Mouse (Mus musculus): ENCODE results near the gene Chst8. TPM values are rescaled to one million over a fixed set of nuclear protein-coding genes. Genes with fewer than 3 reads are reported as not detected.

Chst8 gene
- polyA plus RNA-seq, 1 experiment: 3.0 TPM

DNA sequence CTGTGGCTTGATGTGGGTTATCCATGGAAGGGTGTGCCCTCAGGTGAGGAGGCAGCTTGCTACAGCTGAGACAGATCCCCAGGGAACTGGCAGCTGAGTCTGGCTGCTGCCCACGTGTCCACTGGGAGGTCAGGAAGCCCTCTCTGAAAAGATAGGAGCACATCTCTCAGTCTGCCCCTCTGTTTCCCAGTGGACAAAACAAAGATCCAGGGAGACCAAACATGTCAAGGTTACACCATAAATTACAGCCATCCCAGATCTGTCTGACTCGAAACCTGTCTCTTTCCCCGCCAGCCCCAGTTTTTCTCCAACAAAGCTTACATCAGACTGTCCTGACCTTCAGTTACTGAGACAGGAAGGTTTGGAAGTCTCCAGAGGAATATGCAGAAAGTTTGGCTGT, 53.8 kb downstream of the Chst8 start:
- 63% methylated on average over 3 of the region's 3 CpGs for WGBS
- no peak for DNase-seq (ENCODE audit: low read depth, low spot score)

DNA sequence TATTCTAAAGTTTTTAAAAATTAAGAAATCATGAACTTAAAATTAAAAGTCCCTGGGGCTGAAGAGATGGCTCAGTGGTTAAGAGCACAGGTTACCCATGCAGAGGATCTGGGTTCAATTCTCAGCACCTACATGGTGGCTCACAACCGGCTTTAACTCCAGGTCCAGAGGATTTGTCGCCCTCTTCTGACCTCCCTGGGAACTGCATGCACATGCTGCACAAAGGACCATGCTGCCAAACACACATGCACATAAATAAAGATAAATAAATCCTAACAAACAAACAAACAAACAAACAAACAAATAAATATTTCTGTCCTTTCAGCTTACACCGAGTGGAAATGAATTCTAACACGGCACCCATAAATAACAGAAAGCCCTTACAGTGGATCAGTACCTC, 55.0 kb downstream of the Chst8 start:
- no peak for DNase-seq (ENCODE audit: low read depth, low spot score)
- WGBS: 86% methylated on average over 4 of the region's 4 CpGs

DNA sequence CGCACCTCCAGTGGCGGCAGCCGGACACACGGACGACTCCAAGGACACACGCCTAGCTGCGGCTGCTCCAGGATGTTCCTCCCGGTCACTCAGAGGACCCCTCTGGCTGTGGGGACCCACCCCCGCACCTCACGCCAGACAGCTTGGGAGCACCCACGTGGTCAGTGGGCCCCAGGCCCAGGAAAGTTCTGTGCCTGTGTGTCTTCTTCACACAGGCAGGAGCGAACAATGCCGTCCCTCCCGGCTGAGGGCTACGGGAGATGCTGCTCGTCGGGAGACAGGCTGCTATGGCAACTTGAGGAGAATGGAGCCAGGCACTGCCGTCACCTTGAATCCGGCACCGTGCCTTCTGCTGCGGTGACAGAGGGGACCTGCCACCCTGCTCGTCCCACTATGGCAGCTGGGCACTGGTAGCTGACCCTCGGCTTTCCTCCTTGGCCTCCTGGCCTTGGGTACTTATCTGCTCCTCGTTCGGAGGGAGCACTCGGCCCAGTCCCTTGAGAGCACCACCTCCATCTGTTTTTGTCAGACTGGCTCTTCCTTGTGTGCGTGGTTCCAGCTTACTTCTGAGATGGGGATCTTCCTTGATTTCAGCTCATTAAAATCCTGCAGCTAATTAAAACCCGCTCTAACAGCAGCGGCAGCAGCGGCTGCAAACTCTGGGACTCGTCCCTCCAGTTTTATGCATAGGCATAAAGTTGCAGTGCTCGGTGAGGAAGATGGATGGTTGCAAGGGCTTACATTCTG, 59.2 kb downstream of the Chst8 start:
- WGBS: 75% methylated on average over 32 of the region's 32 CpGs
- DNase-seq (ENCODE audit: low read depth, low spot score): no peak

DNA sequence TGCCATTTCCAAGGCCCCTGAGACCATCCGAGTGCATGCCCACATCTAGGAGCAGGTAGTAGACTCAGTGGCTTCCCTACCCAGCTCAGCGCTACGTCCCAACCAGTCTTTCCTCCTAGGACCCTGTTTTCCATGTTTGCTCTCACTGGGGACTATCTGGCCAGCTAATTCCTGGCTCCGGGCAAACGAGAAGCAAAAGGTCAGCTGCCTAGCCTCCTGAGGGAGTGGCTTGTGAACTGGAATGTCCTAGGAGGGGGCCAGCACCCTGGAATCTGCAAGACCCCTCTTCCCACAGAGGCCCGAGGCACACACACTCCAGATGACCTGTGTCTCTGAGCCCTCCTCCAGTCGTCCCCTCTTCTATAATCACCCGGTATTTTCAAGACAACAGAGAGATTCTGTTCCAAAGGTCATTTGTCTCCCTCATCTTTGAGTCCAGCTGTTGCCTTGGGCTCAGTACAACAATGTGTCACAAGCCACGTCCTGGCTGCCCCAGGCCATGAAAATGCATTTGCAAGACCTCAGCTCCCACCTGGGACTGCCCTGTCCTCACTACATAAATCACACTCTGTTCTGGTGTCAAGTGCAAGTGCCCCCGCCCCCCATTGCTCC, 60.3 kb downstream of the Chst8 start:
- no peak for DNase-seq (ENCODE audit: low read depth, low spot score)
- 35% methylated on average over 10 of the region's 10 CpGs for WGBS

DNA sequence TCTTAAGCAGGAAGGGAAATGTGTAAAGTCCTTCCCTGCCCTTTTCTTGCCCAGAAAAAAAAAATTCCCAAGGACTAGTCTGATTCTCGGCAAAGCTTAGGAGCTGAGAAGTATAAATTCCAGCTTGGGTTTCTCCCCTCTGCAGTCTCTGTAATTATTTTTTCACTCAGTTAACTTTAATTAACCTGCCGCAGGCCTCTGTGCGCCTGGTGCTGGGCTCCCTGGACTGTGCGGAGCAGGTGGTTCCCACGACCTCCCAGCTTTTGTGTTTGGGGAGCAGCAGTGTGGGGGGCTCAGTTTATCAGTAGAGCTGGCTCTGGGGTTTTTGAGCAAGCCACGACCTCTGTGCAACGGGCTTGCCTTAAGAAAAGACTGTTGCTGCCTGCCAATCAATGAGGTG, 62.2 kb downstream of the Chst8 start:
- 77% methylated on average over 7 of the region's 7 CpGs for WGBS
- DNase-seq (ENCODE audit: low read depth, low spot score): no peak

DNA sequence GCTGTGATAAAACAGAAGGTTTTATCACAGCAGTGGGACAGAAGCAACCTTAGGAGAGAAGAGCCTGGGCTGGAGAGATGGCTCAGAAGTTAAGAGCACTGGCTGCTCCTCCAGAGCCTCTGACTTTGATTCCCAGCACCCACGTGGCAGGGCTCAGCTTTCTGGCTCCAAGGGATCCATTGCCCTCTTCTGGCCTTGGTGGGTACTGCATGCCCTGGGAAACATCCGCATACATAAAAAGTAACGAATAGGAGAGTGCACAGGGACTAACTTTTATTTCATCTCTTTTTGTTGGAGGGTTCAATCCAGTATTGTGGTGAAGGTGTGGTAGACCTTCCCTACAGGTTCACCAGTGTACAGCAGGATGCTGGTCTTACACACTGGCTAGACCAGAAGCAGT, 62.8 kb downstream of the Chst8 start:
- DNase-seq (ENCODE audit: low read depth, low spot score): no peak
- 70% methylated on average over 3 of the region's 3 CpGs for WGBS

DNA sequence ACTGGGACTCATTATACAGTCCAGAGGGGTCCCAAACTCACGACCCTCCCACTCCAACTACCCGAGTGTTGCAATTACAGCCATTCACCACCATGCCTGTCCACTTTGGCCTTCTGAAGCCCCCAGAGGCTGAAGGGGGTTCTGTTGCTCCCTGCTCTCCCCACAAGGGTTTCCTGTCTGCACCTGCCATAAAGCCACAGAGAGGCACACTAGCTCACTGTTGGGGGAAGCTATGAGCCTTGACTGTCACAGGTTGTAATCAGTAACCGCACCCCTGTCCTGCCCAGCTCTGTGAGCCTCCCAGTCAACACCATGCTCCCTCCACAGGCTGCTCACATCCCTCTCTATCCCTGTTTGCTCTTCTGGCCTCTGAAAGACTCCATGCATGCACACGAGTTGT, 64.0 kb downstream of the Chst8 start:
- WGBS: 51% methylated on average over 4 of the region's 4 CpGs
- DNase-seq (ENCODE audit: low read depth, low spot score): no peak

DNA sequence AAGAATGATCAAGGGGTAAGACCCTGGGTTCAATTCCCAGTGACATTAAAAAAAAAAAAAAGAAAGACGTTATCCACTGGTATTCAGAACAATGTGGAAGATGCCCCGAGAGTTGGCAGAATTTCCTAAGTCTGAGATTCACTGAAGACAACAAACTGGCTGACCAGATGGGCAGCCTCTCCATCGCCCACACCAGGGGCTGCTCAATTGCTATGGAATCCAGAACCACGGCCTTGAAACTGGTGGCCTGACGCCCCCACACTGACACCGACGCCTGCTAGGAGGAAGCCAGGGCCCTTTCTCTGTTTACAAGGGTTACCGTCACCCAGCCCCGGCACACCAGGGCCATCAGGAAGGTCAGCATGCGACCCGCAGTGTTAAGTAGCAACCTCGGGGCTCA, 64.8 kb downstream of the Chst8 start:
- 70% methylated on average over 12 of the region's 12 CpGs for WGBS
- DNase-seq (ENCODE audit: low read depth, low spot score): no peak

DNA sequence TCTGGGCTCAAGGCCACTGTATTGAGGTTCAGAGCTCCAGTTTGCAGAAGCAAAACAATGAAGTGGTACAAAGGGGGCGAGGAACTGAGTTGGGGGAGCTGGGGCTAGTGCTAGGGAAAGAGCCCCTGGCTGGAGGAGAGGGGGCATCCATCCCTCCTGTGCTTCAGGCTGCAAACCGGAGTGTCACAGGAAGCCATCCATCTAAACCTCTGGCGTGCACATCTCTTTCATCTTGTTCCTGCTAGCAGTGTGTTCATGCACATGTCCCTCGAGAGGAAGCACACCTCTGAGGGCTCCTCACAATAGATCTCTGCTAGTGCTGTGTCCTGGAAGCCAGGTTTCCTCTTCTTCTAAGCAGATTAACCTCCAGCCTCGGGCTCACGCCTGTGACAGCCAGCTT, 65.9 kb downstream of the Chst8 start:
- WGBS: 60% methylated on average over 6 of the region's 6 CpGs
- DNase-seq (ENCODE audit: low read depth, low spot score): no peak

DNA sequence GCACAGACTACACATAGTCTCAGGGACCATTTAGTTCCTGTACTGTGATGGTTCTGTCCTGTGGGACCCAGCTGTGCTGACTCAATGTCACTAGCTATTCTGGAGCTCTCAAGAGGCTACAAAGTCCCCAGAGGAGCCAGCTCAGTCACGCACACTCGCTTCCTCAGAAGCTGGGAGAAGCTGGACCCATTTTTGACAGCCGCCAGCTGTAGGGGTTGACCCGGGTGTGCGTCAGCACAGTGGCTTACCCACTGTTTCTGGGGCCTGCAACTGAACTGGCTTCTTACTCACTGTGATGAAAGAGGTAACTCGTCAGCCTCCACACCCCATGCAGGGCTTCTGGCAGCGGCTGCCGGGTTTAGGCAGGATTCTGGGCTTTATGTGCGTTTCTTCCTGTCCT, 66.3 kb downstream of the Chst8 start:
- DNase-seq (ENCODE audit: low read depth, low spot score): no peak
- 62% methylated on average over 9 of the region's 9 CpGs for WGBS

DNA sequence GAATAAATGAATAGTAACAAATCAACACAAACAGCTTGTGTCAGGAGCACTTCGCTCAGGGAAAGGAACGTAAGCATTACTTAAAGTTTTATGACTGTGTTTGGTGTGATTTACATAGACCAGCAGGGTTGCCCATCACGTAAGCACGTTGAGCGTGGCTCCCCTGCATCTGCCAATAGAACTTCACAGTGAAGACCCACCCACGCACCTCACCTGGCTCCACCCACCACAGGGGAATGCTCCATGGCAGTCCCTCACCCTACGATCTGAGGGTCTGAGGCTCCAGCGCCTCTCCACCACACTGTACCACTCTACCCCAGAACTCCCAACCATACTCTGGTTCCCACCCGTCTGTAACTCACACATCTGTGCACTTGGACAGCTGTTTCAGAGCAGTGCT, 67.1 kb downstream of the Chst8 start:
- DNase-seq (ENCODE audit: low read depth, low spot score): no peak
- WGBS: 71% methylated on average over 9 of the region's 9 CpGs

DNA sequence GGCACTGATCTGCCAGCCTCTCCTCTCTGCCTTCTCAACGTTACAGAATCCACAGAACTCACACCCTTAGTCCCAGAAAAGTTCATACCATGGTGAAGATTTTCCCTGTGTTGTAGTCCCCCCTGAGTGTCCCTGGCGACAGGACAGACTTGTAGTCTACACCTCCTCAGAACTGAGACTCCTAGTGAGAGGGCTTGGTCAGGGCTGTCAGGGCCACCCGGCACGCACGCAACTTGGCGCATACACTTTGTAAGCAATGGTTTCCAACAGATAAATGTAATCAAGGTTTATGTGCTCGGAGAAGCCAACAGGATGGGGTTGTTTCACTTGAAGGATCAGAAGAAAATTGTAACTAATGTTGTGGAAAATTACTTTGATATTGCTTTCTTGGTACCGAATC, 67.5 kb downstream of the Chst8 start:
- 82% methylated on average over 8 of the region's 8 CpGs for WGBS
- DNase-seq (ENCODE audit: low read depth, low spot score): no peak

DNA sequence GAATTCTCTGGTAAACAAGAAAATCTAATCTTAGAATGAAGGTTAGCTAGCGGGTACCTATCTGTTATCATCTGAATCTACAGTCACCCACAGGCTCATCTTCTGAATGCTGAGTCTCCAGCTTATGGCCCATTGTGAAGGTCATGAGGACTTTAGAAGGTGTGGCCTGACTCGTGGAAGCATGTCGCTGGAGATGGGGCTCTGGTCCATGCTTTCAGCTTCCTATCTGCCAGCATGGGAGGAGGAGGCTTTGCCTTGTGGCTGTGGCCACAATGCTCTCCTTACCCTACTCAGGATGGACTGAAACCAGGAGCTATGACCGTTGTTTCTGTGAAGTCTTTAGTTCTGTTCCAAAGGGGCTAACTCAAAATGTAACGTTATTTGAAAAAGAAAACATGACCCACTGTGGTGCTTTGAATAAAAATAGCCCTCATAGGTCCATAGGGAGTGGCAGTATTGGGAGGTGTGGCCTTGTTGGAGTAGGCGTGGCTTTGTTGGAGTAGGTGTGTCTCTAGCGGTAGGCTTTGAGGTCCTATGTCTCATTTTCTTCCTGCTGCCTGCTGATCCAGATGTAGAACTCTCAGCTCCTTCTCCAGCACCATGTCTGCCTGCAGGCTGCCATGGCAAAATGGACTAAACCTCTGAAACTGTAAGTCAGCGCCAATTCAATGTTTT, 69.0 kb downstream of the Chst8 start:
- no peak for DNase-seq (ENCODE audit: low read depth, low spot score)
- 66% methylated on average over 8 of the region's 8 CpGs for WGBS

DNA sequence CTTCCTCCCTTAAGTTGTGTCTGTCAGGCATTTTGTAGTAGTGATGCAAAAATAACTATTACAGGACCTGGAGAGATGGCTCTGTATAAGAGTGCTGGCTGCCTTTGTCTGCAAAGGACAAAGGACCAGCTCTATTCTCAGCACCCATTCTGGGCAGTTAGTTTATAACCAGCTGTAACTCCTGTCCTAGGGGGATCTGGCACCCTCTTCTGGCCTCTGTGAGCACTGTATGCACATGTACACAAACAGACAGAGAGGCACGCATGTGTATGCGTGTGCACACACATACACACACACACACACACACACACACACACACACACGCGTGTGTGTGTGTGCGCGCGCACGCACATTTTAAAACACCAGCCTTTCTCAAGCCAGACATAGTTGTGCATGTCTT, 73.1 kb downstream of the Chst8 start:
- WGBS: 96% methylated on average over 8 of the region's 8 CpGs
- no peak for DNase-seq (ENCODE audit: low read depth, low spot score)

DNA sequence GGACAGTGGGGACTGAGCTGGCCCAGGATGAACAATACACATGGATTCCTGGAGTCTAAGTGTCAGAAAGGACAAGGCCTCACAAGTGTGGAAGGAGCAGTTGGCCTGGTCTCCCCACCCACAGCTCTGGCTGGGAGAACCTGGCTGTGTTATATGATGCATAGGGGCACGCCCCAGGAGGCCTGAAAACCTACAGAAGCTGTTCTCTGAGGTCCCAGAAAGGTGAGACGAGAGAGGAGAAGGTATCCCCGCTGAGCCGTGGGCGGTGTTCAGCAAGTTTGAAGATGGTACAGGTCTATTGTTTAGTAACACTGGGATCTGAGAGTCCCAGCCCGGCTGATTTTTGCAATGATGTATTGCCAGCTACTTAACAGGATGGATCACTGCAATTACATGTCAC, 75.3 kb downstream of the Chst8 start:
- 60% methylated on average over 6 of the region's 6 CpGs for WGBS
- DNase-seq (ENCODE audit: low read depth, low spot score): no peak

DNA sequence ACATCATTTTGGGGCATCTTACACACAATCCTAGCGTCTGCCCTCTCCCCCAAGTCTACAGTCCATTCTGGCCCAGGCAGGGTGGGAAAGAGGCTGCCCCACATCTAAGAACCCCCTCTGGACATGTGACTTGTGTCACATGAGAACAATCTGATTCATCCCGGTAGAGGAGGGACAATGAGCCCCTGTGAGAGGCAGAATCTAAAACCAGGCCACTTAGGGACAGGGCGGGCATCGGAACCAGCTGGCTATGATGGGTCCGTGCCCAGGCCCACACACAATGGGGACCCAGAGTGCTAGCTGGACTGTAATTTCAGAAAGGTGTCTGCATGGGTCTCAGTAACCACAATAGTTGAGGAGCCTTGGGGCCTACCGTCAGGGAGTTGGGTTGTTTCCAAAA, 78.2 kb downstream of the Chst8 start:
- DNase-seq (ENCODE audit: low read depth, low spot score): no peak
- WGBS: 86% methylated on average over 6 of the region's 6 CpGs

DNA sequence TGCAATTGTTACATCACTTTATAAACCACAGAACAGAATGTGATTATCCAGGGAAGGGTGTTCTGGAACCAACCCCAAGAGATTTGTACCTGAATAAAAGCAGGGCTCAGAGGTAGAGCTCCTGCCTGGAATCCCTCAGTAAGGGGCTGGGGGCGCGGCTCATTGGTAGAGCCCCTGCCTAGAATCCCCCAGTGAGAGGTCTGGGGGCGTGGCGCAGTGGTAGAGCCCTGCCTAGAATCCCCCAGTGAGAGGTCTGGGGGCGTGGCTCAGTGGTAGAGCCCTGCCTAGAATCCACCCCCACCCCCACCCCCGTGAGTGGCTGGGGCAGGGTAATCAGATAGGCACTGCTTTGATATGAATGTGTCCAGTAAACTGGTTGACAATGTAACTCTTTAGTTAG, 83.6 kb downstream of the Chst8 start:
- 55% methylated on average over 6 of the region's 6 CpGs for whole genome bisulfite sequencing

DNA sequence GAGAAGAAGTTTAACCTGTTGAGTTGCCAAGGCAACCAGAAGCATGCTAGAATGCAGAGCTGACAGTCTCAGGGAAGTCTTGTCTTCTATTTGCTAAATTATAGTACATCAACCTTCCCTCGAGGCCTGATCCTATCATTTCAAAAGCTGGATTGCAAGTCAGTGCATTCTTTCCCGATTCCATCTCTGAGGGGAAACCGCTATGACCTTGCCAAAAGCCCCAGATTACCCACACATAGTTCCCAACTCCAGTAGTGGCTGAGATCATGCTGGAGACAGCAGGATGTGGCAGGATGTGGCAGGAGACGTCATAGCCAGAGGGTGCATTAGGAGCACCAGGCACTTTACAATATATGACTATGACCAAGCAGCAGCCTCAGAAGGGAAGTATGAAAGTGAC, 87.3 kb downstream of the Chst8 start:
- 78% methylated on average over 4 of the region's 4 CpGs for WGBS
- no peak for DNase-seq (ENCODE audit: low read depth, low spot score)

More for the DNA sequence above, 83.6 kb downstream of the Chst8 start:
- DNase-seq (ENCODE audit: low read depth, low spot score): no peak

DNA sequence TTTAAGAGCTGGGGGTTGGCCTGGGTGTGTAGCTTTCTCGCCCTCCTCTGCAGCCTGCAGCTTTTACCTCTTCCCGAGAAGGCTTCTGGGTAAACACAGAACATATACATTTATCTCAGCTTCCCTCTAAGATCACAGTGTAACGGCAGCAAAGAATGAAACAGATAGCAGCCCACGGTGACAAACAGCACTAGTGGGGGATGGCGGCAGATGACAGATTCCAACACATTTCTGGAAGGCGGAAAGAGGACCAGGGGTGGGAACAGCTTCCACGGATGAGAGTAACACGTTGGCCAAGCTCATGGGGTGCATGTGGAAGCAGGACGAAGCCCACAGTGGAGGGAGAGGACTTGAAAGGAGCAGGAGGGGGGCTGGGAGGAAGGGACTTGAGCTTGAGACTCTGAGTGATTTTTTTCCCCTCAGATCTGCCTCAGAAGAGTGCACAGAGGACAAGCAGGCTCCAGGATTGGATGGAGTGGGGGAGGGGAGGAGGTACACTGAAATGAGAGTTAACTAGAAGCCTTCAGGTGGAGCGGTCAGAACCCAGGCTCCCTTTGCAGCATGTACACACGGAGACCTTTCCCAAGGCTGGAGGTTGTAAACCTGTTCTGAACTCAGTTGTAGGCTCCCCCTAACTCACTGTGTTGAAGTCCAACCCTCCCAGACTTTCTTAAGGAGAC, 89.8 kb downstream of the Chst8 start:
- no peak for DNase-seq (ENCODE audit: low read depth, low spot score)
- WGBS: 64% methylated on average over 11 of the region's 11 CpGs

DNA sequence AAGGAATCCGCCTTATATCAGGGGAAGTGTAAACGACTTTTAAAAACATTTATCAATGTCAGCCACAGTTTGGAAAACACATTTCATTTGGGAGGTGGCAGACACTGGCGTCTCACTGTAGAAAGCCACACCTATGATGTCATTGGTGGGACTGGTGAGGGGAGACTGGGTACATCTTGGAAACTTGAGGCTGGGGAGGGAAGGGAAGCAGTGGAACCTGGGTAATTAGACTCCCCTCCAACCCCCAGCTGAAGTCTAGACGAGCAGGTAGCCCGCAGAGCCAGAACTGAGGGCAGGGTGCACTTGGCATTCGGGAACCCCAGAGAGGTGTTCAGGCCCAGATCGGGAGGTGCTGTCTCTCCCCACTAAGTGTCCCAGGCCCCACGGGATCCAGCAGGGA, 90.4 kb downstream of the Chst8 start:
- WGBS: 46% methylated on average over 8 of the region's 8 CpGs
- DNase-seq (ENCODE audit: low read depth, low spot score): no peak

DNA sequence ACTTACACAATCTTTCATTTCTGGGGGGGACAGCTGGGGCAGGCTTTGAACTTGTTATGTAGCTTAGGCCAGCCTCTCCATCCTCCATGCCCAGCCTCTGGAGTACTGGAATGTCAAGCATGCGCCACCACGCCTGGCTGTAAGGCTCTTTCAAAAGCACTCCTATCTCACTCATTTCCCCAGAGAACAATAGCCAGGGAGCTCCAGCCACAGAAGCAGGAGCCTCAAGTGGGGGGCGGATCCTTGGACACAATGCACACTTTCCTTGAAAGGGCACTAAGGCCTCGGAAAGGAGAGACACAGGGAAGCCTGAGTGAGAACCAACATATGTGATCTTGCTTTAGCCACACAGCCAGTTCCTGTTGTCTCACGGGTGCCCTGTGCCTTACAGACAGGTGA, 90.9 kb downstream of the Chst8 start:
- WGBS: 23% methylated on average over 5 of the region's 5 CpGs
- no peak for DNase-seq (ENCODE audit: low read depth, low spot score)
